Mouse (Mus musculus) stomach, embryonic 16.5 days (tissue): ENCODE measurements at regions not wholly inside any gene's neighbourhood (a gene's known extent, or its start where the extent isn't known, plus 50 kb on each side); places are given as distances from the start of the nearest gene placed in this dataset.

Experiments
- ATAC-seq: fragments of 200-750 bp; cut with Nextera tagmentation; 2 replicates; pipeline ENCODE4 v1.8.0; 2017; ENCODE audit warnings: moderate number of reproducible peaks, moderate TSS enrichment; ENCODE audit not compliant: insufficient read depth, low FRiP score
- H3K27ac ChIP-seq: fragments of 300-500 bp; sonication (generic); 2 replicates; pipeline ENCODE4 v1.5.1; 2014; ENCODE audit warnings: low read length
- H3K27me3 ChIP-seq: fragments of 300-500 bp; sonication (generic); 2 replicates; pipeline ENCODE4 v1.6.1; 2014; ENCODE audit warnings: low read length, control low read depth, mixed read lengths; ENCODE audit not compliant: control insufficient read depth, insufficient read depth
- H3K36me3 ChIP-seq: fragments of 300-500 bp; sonication (generic); 2 replicates; pipeline ENCODE4 v1.6.1; 2014; ENCODE audit warnings: low read length; ENCODE audit not compliant: control insufficient read depth, insufficient read depth
- H3K4me1 ChIP-seq: fragments of 300-500 bp; sonication (generic); 2 replicates; pipeline ENCODE4 v1.6.1; 2014; ENCODE audit warnings: low read length, control low read depth, mixed read lengths; ENCODE audit not compliant: control insufficient read depth, insufficient read depth
- H3K4me2 ChIP-seq: fragments of 300-500 bp; sonication (generic); 2 replicates; pipeline ENCODE4 v1.6.1; 2014; ENCODE audit warnings: low read depth, low read length, mixed read lengths
- H3K4me3 ChIP-seq: fragments of 300-500 bp; sonication (generic); replicated peaks from 2 replicates; pipeline ENCODE4 v1.5.1; 2014; ENCODE audit warnings: mild to moderate bottlenecking, low read length
- H3K9ac ChIP-seq: fragments of 300-500 bp; sonication (generic); 2 replicates; pipeline ENCODE4 v1.6.1; 2014; ENCODE audit warnings: low read length
- H3K9me3 ChIP-seq: fragments of 300-500 bp; sonication (generic); replicated peaks from 2 replicates; pipeline ENCODE4 v1.6.1; 2016; ENCODE audit warnings: low read length, control low read depth; ENCODE audit not compliant: control insufficient read depth
- WGBS: fragments of 180-500 bp; shearing (Covaris S2); extraction: QIAGEN DNeasy Blood & Tissue Kit; methylation state at CpG from one replicate; pipeline ENCODE4 v1.1.7; 2014; 5-methylcytosine and 5-hydroxymethylcytosine counted together

DNA sequence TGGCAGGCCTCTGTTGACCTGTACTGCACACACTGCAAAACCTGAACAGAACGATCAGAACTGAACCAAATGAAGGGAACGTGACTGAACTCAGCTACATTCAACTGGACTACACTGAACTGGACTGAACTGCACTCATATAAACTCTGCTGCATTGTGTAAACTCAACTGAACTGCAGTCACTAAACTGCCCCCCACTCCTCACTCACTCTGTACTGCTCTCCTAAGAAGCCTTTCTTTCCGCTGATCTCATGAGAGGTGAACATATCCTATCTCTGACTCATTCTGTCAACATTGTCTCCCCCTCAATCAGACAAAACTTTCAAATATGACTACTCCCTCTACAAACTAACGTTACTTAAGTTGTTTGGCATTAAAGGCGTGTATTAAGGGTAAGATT, 324.5 kb upstream of the Cdh9 start:
- no peaks in the 10 kb centered on the region for H3K27me3 ChIP-seq
- peak; percentile 93 for ATAC-seq
- H3K36me3 ChIP-seq: no peaks in the 10 kb centered on the region
- H3K9ac ChIP-seq: no peak overlapping the region
- H3K9me3 ChIP-seq: no peaks in the 10 kb centered on the region
- WGBS: 48% methylated on average over 5 of the region's 5 CpGs
- H3K4me2 ChIP-seq: no peak overlapping the region
- H3K4me1 ChIP-seq: no peaks in the 10 kb centered on the region
- no peak overlapping the region for H3K27ac ChIP-seq
- H3K4me3 ChIP-seq: no peak overlapping the region

DNA sequence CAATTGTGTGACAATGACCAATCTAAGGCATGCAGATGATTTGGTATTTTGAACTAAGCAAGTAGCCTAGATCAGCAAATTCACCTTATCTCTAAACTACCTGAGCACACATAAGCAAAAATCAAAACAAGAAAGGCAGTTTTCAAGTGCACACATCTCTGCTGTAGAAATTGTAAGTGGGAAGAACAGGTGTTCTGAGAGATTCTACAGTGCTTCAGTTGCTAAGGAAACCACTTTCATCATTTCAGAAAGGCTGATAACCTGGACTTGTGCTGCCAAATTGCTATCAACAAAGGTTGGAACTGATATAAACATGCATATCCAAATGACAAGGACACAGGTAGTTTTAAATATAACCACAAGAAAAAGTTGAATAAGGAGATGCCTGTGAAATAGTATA, 322.4 kb upstream of the Cdh9 start:
- H3K4me2 ChIP-seq: no peak overlapping the region
- H3K27ac ChIP-seq: no peak overlapping the region
- H3K4me3 ChIP-seq: no peak overlapping the region
- H3K36me3 ChIP-seq: no peaks in the 10 kb centered on the region
- no peaks in the 10 kb centered on the region for H3K27me3 ChIP-seq
- no peaks in the 10 kb centered on the region for H3K9me3 ChIP-seq
- no peak for ATAC-seq
- no peak overlapping the region for H3K9ac ChIP-seq
- H3K4me1 ChIP-seq: no peaks in the 10 kb centered on the region

DNA sequence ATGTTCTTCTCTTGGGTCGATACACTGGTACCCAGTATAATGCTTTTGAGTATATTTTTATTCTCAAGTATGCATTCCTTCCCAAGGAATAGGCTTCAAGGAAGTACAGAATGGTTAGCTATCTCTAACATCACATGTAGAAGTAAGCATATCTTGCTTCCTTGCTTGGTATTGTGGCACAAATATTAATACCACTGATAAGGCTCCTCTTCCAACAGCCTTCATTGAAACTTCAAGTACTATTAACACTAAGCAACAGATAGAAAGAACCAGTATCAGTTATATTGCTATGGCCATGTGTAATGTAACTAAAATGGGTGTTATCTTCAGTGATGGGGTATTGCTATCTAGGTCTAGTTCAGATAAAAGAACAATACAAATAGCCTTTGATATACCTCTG, 316.9 kb upstream of the Cdh9 start:
- ATAC-seq: no peak
- Histone ChIP-seq H3K27me3 (no peaks in the 10 kb centered on the region), H3K9ac (no peak overlapping the region)

DNA sequence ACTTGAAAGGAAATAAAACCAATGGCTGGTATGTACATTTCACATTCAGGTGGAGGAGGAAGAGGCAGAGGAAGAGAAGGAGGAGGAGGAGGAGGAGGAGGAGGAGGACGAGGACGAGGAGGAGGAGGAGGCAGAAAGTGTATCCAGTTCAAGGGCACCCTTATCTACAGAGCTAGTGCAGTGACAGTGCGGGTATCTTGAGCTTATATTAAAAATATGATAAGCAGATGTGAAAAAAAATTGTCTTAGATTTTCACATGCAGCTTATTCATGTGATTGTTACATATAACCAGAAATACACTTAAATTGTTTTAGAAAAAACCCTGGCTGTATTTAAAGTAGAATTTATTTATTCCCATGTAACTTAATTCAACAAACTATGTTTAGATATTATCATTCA, 310.8 kb upstream of the Cdh9 start:
- no peak overlapping the region for H3K4me3 ChIP-seq
- 86% methylated on average over 3 of the region's 3 CpGs for WGBS
- no peak overlapping the region for H3K4me2 ChIP-seq
- no peak overlapping the region for H3K27ac ChIP-seq
- ATAC-seq: no peak
- no peaks in the 10 kb centered on the region for H3K9me3 ChIP-seq
- no peaks in the 10 kb centered on the region for H3K27me3 ChIP-seq
- no peaks in the 10 kb centered on the region for H3K36me3 ChIP-seq
- no peak overlapping the region for H3K9ac ChIP-seq
- no peaks in the 10 kb centered on the region for H3K4me1 ChIP-seq

More for the DNA sequence above, 316.9 kb upstream of the Cdh9 start:
- Histone ChIP-seq H3K27ac (no peak overlapping the region), H3K4me3 (no peak overlapping the region), H3K36me3 (no peaks in the 10 kb centered on the region), H3K9me3 (no peaks in the 10 kb centered on the region), H3K4me2 (no peak overlapping the region), H3K4me1 (no peaks in the 10 kb centered on the region)
- 77% methylated on average over 1 of the region's 1 CpGs for WGBS

DNA sequence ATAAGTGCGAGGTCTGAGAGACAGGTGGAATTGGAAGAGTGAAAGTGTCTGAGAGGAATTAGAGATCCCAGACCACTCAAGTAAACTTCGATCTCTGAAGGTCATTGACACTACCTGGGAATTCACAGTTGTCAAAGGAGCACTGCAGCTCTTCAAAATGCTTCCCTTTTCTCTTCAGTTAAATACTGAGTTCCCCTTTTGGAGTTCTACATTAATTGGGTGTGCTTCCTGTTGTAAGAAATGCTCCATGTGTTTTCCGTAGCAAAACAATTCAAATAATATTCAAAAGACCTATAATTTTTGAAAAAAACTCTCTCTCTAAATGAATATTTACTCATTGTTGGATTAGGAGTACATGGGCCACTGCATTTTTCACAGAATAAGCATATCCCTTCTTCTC, 305.5 kb upstream of the Cdh9 start:
- no peak overlapping the region for H3K4me2 ChIP-seq
- no peak for ATAC-seq
- H3K4me3 ChIP-seq: no peak overlapping the region
- no peak overlapping the region for H3K27ac ChIP-seq
- no peak overlapping the region for H3K9ac ChIP-seq
- 79% methylated on average over 3 of the region's 3 CpGs for WGBS
- H3K36me3 ChIP-seq: no peaks in the 10 kb centered on the region
- no peaks in the 10 kb centered on the region for H3K27me3 ChIP-seq
- H3K4me1 ChIP-seq: no peaks in the 10 kb centered on the region
- H3K9me3 ChIP-seq: no peaks in the 10 kb centered on the region

DNA sequence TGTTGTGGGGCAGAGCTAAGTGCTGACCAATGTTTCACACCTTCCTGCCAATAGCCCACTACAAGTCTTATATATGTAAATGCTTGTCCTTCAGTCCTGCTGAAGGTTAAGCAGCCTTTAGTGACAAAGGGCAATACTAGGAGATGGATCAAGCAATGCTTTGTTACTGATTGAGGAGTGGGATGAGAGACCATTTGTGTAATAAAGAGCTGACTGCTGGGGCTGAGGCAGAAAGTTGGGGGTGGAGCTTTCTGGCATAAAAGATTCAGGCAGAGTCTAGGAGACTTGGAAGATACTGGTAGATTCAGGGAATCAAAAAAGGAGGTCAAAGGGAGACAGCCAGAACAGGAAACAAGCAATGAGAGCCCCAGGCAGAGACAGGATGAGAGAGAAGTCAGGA, 281.9 kb upstream of the Cdh9 start:
- Histone ChIP-seq H3K4me1 (no peaks in the 10 kb centered on the region), H3K4me2 (no peak overlapping the region)

DNA sequence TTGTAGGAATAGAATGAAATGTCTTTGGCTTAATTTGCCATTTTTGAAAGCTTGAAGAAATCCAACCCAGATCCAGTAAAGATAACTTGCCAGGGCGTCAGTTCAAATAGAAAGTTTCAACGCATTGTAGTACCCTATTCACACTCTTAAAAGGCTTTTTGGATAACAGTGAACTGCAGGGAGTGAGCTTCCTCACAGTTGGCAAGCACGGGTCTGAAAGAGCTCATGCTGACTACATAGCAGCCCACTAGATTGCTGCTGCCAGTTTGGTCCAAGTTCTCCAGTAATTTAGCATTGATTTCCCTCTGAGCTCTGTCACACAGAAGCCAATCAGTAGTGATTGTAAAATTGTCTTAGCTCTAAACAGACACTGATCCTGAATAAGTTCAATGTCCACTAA, 237.3 kb upstream of the Cdh9 start:
- no peak for ATAC-seq
- WGBS: 33% methylated on average over 3 of the region's 3 CpGs
- Histone ChIP-seq H3K27ac (no peak overlapping the region), H3K36me3 (no peaks in the 10 kb centered on the region), H3K4me1 (no peaks in the 10 kb centered on the region), H3K4me2 (no peak overlapping the region), H3K27me3 (no peaks in the 10 kb centered on the region), H3K9ac (no peak overlapping the region), H3K4me3 (no peak overlapping the region), H3K9me3 (no peaks in the 10 kb centered on the region)

More for the DNA sequence above, 281.9 kb upstream of the Cdh9 start:
- no peaks in the 10 kb centered on the region for H3K27me3 ChIP-seq
- no peaks in the 10 kb centered on the region for H3K36me3 ChIP-seq
- H3K9me3 ChIP-seq: no peaks in the 10 kb centered on the region
- no peak overlapping the region for H3K9ac ChIP-seq
- ATAC-seq: no peak
- H3K4me3 ChIP-seq: no peak overlapping the region
- no peak overlapping the region for H3K27ac ChIP-seq

DNA sequence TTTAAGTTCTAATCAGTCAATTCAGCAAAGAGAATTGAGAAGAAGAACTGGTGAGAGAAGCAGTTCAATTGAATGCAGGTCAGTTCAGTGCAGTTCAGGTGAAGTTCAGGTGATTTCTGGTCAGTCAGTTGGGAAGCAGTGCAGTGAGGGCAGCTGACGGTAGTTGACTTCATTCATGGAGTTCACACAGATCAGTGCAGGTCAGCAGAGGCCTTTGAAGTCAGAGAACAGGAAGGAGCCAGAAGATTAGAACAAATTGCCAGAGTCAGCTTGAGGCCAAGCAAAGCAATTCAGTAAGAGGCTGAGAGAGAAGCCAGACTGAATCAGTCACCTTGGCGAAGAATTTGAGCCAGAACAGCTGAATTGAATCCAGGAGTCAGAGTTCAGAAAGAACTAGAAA, 235.7 kb upstream of the Cdh9 start:
- Histone ChIP-seq H3K4me1 (no peaks in the 10 kb centered on the region), H3K27me3 (no peaks in the 10 kb centered on the region), H3K36me3 (no peaks in the 10 kb centered on the region), H3K9ac (no peak overlapping the region), H3K9me3 (no peaks in the 10 kb centered on the region), H3K27ac (no peak overlapping the region), H3K4me3 (no peak overlapping the region), H3K4me2 (no peak overlapping the region)
- no peak for ATAC-seq
- 55% methylated on average over 2 of the region's 2 CpGs for WGBS

DNA sequence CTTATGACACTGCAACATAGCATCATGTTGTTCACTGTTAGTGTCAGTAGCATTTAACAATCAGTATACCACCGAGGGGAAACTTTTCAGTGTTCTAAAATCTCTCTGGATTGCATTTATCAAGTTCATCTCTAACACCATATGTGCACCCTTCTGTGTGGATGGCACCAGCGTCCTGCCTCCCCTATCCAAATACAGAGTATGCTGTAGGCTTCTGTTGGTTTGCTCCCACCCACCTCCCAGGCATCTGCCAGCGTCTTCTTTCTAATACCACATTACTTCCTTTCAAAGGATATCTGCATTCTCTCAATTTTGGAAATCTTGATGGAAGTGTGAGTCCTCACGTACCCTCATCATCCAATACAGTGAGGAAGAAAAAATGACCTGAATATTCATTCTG, 208.0 kb upstream of the Cdh9 start:
- Histone ChIP-seq H3K27me3 (no peaks in the 10 kb centered on the region), H3K9ac (no peak overlapping the region), H3K4me2 (no peak overlapping the region), H3K4me1 (no peaks in the 10 kb centered on the region), H3K36me3 (no peaks in the 10 kb centered on the region), H3K4me3 (no peak overlapping the region), H3K27ac (no peak overlapping the region), H3K9me3 (no peaks in the 10 kb centered on the region)
- no peak for ATAC-seq
- WGBS: 69% methylated on average over 4 of the region's 4 CpGs

DNA sequence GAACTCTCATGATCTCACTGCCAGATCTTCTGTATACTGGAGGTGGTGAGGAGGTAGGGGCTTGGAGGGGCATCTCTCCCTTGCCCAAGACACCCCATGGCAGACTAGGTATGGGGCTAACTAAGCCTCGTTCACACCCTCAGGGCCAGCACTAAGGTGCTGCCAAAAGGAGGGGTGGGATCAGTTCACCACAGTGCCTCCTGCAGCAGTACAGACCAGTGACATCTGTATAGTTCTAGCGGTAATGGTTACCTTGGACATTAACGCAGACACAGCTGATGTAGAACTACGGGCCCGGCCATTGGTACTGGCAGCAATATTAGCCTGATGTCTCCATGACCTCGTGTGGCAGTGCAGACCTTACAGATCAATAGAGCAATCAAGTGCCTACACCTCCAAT, 196.0 kb upstream of the Cdh9 start:
- no peak overlapping the region for H3K9ac ChIP-seq
- H3K27ac ChIP-seq: no peak overlapping the region
- no peaks in the 10 kb centered on the region for H3K36me3 ChIP-seq
- no peaks in the 10 kb centered on the region for H3K4me1 ChIP-seq
- H3K27me3 ChIP-seq: no peaks in the 10 kb centered on the region
- ATAC-seq: no peak
- WGBS: 87% methylated on average over 6 of the region's 6 CpGs
- H3K9me3 ChIP-seq: no peaks in the 10 kb centered on the region
- no peak overlapping the region for H3K4me2 ChIP-seq
- no peak overlapping the region for H3K4me3 ChIP-seq
